Mouse (Mus musculus) G1E (cell line): ENCODE results near the gene Dcaf8. TPM values are rescaled to one million over a fixed set of nuclear protein-coding genes. Genes with fewer than 3 reads are reported as not detected.

Experiments used
- ATAC-seq: 2 replicates; pipeline ENCODE4 v1.8.0; 2016; ENCODE audit warnings: mild to moderate bottlenecking; ENCODE audit not compliant: insufficient number of reproducible peaks, poor library complexity, low FRiP score, severe bottlenecking; ENCODE audit errors: extremely low read depth
- DNase-seq: peaks from one replicate; pipeline ENCODE4 v3.0.0; 2012; ENCODE audit warnings: low spot score
- H3K27me3 ChIP-seq: 2 replicates; pipeline ENCODE4 v1.6.1; 2012; ENCODE audit warnings: mild to moderate bottlenecking, low read length, inconsistent platforms; ENCODE audit not compliant: insufficient read depth
- H3K36me3 ChIP-seq: replicated peaks from 2 replicates; pipeline ENCODE3; 2012; ENCODE audit warnings: mild to moderate bottlenecking, inconsistent platforms
- H3K4me1 ChIP-seq: 2 replicates; pipeline ENCODE4 v1.6.1; 2012; ENCODE audit warnings: low read depth, low read length, inconsistent platforms, mixed read lengths; ENCODE audit not compliant: insufficient read depth
- H3K4me3 ChIP-seq: 2 replicates; pipeline ENCODE4 v1.5.1; 2012; ENCODE audit warnings: low read depth, mild to moderate bottlenecking, inconsistent platforms, low read length, moderate library complexity, mixed read lengths
- H3K9me3 ChIP-seq: replicated peaks from 2 replicates; pipeline ENCODE4 v1.6.1; 2012; ENCODE audit warnings: inconsistent platforms
- CTCF ChIP-seq: IDR thresholded peaks from 2 replicates; pipeline ENCODE4 v1.5.1; 2012; ENCODE audit warnings: low read depth, low read length, inconsistent platforms, mixed read lengths
- GATA1 ChIP-seq: IDR thresholded peaks from 2 replicates; pipeline ENCODE4 v1.6.1; 2012; ENCODE audit warnings: borderline replicate concordance, low read length, inconsistent platforms, mixed read lengths
- GATA2 ChIP-seq: IDR thresholded peaks from 2 replicates; pipeline ENCODE4 v1.6.1; 2012; ENCODE audit warnings: low read depth, low read length, inconsistent platforms, borderline replicate concordance
- POLR2AphosphoS5 ChIP-seq: IDR thresholded peaks from 2 replicates; pipeline ENCODE4 v1.6.1; 2012; ENCODE audit warnings: low read depth, low read length, inconsistent platforms; ENCODE audit not compliant: insufficient replicate concordance
- TAL1 ChIP-seq: conservative IDR thresholded peaks from 2 replicates; pipeline ENCODE4 v1.6.1; 2012; ENCODE audit warnings: low read depth, low read length, inconsistent platforms, mixed read lengths
- polyA plus RNA-seq: library from polyadenylated mRNA; stranded (reverse); fragments of >175 nt; gene quantifications from 2 replicates; pipeline ENCODE4 v1.2.3, GENCODE M21; 2012
- total RNA-seq, 2 experiments: library from RNA; stranded (forward) in 1 of 2; stranded (reverse) in 1 of 2; fragments of 200-1000 nt in 1 of 2; fragments of >200 nt in 1 of 2; fragmentation: Nextera tagmentation in 1 of 2; gene quantifications; 2 replicates each; pipeline ENCODE4 v1.2.3; 2014 to 2017

Gene Dcaf8
- total and polyA plus RNA-seq, 3 experiments = 60.1 to 124 (median 116) TPM

- Histone ChIP-seq H3K4me1 (peaks cover 26% of the 10 kb centered on the region), H3K4me3 (no peak overlapping the region), H3K27me3 (no peaks in the 10 kb centered on the region), H3K9me3 (no peaks in the 10 kb centered on the region), H3K36me3 (peaks cover 65% of the 10 kb centered on the region)
- DNase-seq = no peak
- no peak for ATAC-seq
- TF ChIP-seq GATA2 (no peak), CTCF (no peak), GATA1 (no peak), TAL1 (no peak), POLR2AphosphoS5 (no peak)
These were observed 55.7 kb downstream of the Dcaf8 start for GRCm38 (mm10) chr1:172203566-172203965.

- Histone ChIP-seq H3K4me1 (peaks cover 26% of the 10 kb centered on the region), H3K27me3 (no peaks in the 10 kb centered on the region), H3K4me3 (no peak overlapping the region), H3K36me3 (peaks cover 60% of the 10 kb centered on the region), H3K9me3 (no peaks in the 10 kb centered on the region)
- DNase-seq = no peak
- TF ChIP-seq TAL1 = no peak
- TF ChIP-seq CTCF = no peak
- TF ChIP-seq GATA2 = no peak
- no peak for TF ChIP-seq POLR2AphosphoS5
- no peak for TF ChIP-seq GATA1
- no peak for ATAC-seq
These were observed 56.3 kb downstream of the Dcaf8 start for GRCm38 (mm10) chr1:172204033-172204813.

DNA sequence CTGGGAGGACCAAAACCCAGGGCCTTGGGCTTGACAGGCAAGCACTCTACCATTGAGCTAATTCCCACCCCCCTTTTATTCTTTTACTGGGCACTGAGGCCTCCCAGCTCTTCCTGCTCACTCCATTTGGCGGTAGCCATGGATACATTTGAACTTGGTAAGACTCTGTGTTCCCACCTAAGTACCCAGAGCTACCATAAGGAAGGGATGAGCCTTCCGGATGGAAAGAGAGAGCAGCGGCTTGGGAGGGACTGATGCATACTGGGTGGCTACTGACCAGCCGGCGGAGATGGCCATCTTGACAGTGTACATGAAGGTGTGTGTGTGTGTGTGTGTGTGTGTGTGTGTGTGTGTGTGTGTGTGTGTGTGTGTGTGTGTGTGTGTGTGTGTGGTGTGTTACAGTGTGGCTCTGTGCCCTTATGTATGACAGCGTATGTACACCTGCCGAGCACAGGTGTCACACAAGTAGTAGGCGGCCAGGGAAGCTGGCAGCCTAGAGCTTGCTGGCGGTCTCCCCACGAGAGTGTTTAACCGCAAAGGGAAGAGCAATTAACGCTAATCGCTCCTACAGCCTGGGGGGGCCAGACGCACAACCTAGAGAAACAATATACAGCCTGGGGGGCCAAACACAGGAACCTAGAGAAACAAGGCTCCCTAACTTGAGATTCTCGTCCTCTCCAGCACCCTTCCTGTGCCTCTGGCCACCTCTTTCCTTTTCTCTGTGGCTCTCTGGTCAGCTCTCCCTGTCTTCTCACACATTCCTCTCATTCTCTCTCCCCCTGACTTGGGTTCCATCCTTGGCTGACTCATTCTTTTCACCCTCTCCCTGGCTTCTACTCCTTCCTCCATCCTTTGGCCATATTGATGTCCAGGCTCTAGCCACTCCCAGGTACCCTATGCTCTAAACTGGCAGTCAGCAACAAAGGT, 57.2 kb downstream of the Dcaf8 start:
- no peak overlapping the region for H3K4me3 ChIP-seq
- DNase-seq = no peak

GRCm38 (mm10) chr1:172205741-172206087, 57.8 kb downstream of the Dcaf8 start:
- ATAC-seq (no peak), DNase-seq (no peak)
- Histone ChIP-seq H3K4me3 (peak overlapping the region; percentile 75; the same call in 1 of the 2 replicates), H3K9me3 (no peaks in the 10 kb centered on the region), H3K27me3 (peaks cover 8% of the 10 kb centered on the region), H3K36me3 (peaks cover 45% of the 10 kb centered on the region), H3K4me1 (peaks cover 26% of the 10 kb centered on the region)
- TF ChIP-seq CTCF (no peak), GATA2 (no peak), GATA1 (no peak), POLR2AphosphoS5 (no peak), TAL1 (no peak)

More for the DNA sequence above, 57.2 kb downstream of the Dcaf8 start:
- H3K4me1 ChIP-seq = peaks cover 26% of the 10 kb centered on the region
- H3K36me3 ChIP-seq = peaks cover 52% of the 10 kb centered on the region
- H3K9me3 ChIP-seq = no peaks in the 10 kb centered on the region
- ATAC-seq = no peak
- TF ChIP-seq POLR2AphosphoS5 (no peak), CTCF (no peak), GATA1 (no peak), TAL1 (no peak), GATA2 (no peak)
- H3K27me3 ChIP-seq = peaks cover 2% of the 10 kb centered on the region; the same call in 1 of the 2 replicates

DNA sequence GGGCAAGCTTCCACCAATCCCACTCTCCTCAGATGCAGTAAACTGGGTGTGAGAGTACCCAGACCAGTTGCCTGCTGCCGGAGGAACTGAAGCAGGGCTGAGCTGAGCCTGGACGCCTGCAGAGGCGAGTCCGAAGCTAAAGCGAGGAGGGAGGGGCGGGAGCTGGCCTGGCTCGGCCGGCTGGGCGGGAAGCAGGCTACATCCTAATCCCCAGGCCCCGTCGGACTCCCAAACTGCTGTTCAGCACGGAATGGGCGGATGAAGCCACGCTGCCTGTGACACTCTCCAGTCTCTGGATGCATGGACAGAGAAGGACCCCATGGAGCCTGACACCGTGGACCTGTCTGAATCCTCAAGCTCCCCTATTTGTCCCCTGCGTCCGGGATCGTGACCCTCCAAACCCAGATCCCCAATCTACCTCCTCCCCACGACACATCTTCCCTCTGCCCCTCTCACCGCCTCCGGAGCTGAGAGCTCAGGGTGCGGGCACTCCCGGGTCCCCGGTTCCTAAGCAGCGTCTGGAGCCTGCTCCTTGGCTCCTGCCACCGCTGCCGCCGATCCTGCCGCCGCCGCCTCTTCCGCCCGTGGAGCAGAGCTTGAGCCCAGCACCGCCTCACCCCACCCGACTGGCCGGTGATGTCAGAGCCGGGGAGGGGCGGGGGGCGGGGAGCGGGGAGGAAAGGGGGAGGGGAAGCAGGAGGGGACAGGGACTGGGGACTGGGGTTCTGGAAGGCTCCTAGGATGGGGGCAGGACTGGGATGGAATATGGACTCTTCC, 58.4 kb downstream of the Dcaf8 start, which contains the start of gene Pea15a:
TSS of gene Pea15a (minus strand) at position 664 of the 777 bp plus-strand sequence.
- DNase-seq (peak; percentile 81), ATAC-seq (peak; percentile 67)
- H3K4me3 ChIP-seq = peak within 1 kb of the TSS; percentile 75
- H3K4me1 ChIP-seq = peaks cover 26% of the 10 kb centered on the region
- no peaks in the 10 kb centered on the region for H3K9me3 ChIP-seq
- H3K27me3 ChIP-seq = peaks cover 8% of the 10 kb centered on the region
- peaks cover 39% of the 10 kb centered on the region for H3K36me3 ChIP-seq
- TF ChIP-seq GATA1 (no peak), TAL1 (no peak), POLR2AphosphoS5 (no peak), CTCF (no peak), GATA2 (no peak)
